Mouse (Mus musculus): ENCODE measurements around the gene Specc1. TPM values are rescaled to one million over a fixed set of nuclear protein-coding genes. Genes with fewer than 3 reads are reported as not detected.

Gene Specc1
- total RNA-seq, 1 experiment: 19.9 TPM

DNA sequence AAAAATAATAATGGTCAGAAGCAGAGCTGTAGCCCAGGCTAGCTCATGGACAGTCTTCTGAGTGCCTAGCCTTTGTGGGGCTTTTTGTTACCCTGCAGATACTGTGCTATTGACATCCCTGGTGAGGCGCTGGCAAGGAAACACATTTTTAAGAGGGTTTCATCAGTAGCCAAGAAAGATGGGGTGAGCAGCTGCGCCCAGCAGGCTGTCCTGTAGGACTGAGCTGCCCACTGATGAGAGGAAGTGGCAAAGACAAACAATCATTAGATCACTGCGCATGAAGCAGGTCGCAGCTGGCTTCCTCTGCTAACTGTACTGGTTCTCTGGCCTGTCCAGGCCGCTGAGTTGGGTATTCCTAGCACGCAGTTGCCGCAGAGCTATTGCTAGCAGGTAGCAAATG lies 307.0 kb downstream of the Specc1 start:
- Histone ChIP-seq H3K9ac (ENCODE audit: insufficient read depth, low read depth, low read length, poor library complexity, severe bottlenecking) (no peak overlapping the region), H3K27ac (ENCODE audit: insufficient read depth, low read depth, low read length, poor library complexity, severe bottlenecking) (no peak overlapping the region), H3K9me3 (ENCODE audit: control insufficient read depth, insufficient read depth, low read depth, low read length) (no peaks in the 10 kb centered on the region), H3K36me3 (ENCODE audit: control insufficient read depth, insufficient read depth, low read length, poor library complexity, severe bottlenecking) (peaks cover 8% of the 10 kb centered on the region; the same call in 1 of the 2 replicates), H3K4me1 (ENCODE audit: control insufficient read depth in 2 of 2, insufficient read depth in 2 of 2, low read length in 2 of 2, poor library complexity in 1 of 2) (peaks cover 0 to 2% of the 10 kb centered on the region in 2 experiments; a peak in 1 of 4 replicates), H3K4me3 (ENCODE audit: insufficient read depth in 1 of 2, low read depth in 1 of 2, low read length in 2 of 2, poor library complexity in 1 of 2, severe bottlenecking in 1 of 2) (no peak overlapping the region)
- no peak for TF ChIP-seq MAFK (IDR thresholded peaks at IDR 0.05; ENCODE audit: insufficient read depth, low read depth, low read length)
- no peak for TF ChIP-seq HCFC1 (IDR thresholded peaks at IDR 0.05; ENCODE audit: borderline replicate concordance, insufficient read depth, low read length)
- no peak for TF ChIP-seq CHD2 (IDR thresholded peaks at IDR 0.05; ENCODE audit: low read depth, low read length)
- no peak for TF ChIP-seq ZC3H11A (IDR thresholded peaks at IDR 0.05; ENCODE audit: borderline replicate concordance, low read depth, low read length)
- no peak for TF ChIP-seq ZNF384 (IDR thresholded peaks at IDR 0.05; ENCODE audit: low read depth, low read length)
- in situ Hi-C loops (cut with MboI; ENCODE audit: low sequenced_read_pairs in 2 of 2, unreplicated experiment in 2 of 2): no loop called here
- no peak for DNase-seq (ENCODE audit: low read depth, low spot score)

DNA sequence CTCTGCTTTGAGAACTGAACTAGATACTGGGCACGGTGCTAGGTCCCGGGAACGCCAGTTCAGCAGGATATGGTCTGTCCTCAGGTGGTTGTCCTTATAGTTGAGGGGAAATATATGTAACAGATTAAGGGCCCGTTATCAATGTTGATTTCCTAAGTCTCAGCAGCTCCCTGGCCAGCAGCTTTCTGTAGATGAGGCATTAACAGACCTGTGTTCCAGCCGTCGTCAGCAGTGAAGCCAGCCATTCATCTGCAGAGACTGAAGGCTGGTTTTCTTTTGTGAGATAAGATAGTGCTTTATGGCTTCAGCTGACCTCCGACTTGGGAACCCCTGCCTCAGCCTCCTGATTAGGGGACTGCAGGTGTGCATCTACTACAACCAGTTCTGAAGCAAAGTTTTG lies 307.5 kb downstream of the Specc1 start:
- Histone ChIP-seq H3K27ac (ENCODE audit: insufficient read depth, low read depth, low read length, poor library complexity, severe bottlenecking) (no peak overlapping the region), H3K9me3 (ENCODE audit: control insufficient read depth, insufficient read depth, low read depth, low read length) (no peaks in the 10 kb centered on the region), H3K4me1 (ENCODE audit: control insufficient read depth in 2 of 2, insufficient read depth in 2 of 2, low read length in 2 of 2, poor library complexity in 1 of 2) (peaks cover 0 to 2% of the 10 kb centered on the region in 2 experiments; a peak in 1 of 4 replicates), H3K4me3 (ENCODE audit: insufficient read depth in 1 of 2, low read depth in 1 of 2, low read length in 2 of 2, poor library complexity in 1 of 2, severe bottlenecking in 1 of 2) (no peak overlapping the region), H3K36me3 (ENCODE audit: control insufficient read depth, insufficient read depth, low read length, poor library complexity, severe bottlenecking) (peaks cover 8% of the 10 kb centered on the region; the same call in 1 of the 2 replicates), H3K9ac (ENCODE audit: insufficient read depth, low read depth, low read length, poor library complexity, severe bottlenecking) (no peak overlapping the region)
- no peak for DNase-seq (ENCODE audit: low read depth, low spot score)
- TF ChIP-seq MAFK (IDR thresholded peaks at IDR 0.05; ENCODE audit: insufficient read depth, low read depth, low read length) (no peak), HCFC1 (IDR thresholded peaks at IDR 0.05; ENCODE audit: borderline replicate concordance, insufficient read depth, low read length) (no peak), ZC3H11A (IDR thresholded peaks at IDR 0.05; ENCODE audit: borderline replicate concordance, low read depth, low read length) (no peak), CHD2 (IDR thresholded peaks at IDR 0.05; ENCODE audit: low read depth, low read length) (no peak), ZNF384 (IDR thresholded peaks at IDR 0.05; ENCODE audit: low read depth, low read length) (no peak)
- in situ Hi-C loops (cut with MboI; ENCODE audit: low sequenced_read_pairs in 2 of 2, unreplicated experiment in 2 of 2): no loop called here

DNA sequence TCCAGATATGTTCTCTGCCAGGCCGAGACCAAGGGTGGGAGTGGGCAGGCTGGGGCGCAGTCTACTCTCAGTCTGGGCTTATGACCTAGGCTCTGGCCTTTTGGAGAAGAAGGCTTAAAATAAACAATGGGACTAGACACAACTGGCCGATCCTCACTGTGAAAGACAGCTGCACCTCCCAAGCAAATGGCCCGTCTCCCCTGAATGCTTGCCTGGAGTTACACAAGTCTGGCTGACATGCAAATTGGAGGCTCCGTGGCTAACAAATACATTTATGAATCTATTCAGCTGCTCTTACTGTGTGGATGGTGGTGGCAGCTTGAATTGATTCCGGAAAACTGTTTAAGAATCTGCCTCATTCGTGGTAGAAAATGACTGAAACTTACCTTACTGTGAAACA lies 309.1 kb downstream of the Specc1 start:
- Histone ChIP-seq H3K4me1 (ENCODE audit: control insufficient read depth in 2 of 2, insufficient read depth in 2 of 2, low read length in 2 of 2, poor library complexity in 1 of 2) (no peaks in the 10 kb centered on the region; a peak in 1 of 4 replicates), H3K36me3 (ENCODE audit: control insufficient read depth, insufficient read depth, low read length, poor library complexity, severe bottlenecking) (peaks cover 8% of the 10 kb centered on the region; the same call in 1 of the 2 replicates), H3K27ac (ENCODE audit: insufficient read depth, low read depth, low read length, poor library complexity, severe bottlenecking) (no peak overlapping the region), H3K4me3 (ENCODE audit: insufficient read depth in 1 of 2, low read depth in 1 of 2, low read length in 2 of 2, poor library complexity in 1 of 2, severe bottlenecking in 1 of 2) (no peak overlapping the region), H3K9me3 (ENCODE audit: control insufficient read depth, insufficient read depth, low read depth, low read length) (no peaks in the 10 kb centered on the region), H3K9ac (ENCODE audit: insufficient read depth, low read depth, low read length, poor library complexity, severe bottlenecking) (no peak overlapping the region)
- no peak for DNase-seq (ENCODE audit: low read depth, low spot score)
- in situ Hi-C loops (cut with MboI; ENCODE audit: low sequenced_read_pairs in 2 of 2, unreplicated experiment in 2 of 2): no loop called here
- no peak for TF ChIP-seq HCFC1 (IDR thresholded peaks at IDR 0.05; ENCODE audit: borderline replicate concordance, insufficient read depth, low read length)
- TF ChIP-seq CHD2 (IDR thresholded peaks at IDR 0.05; ENCODE audit: low read depth, low read length): no peak
- no peak for TF ChIP-seq ZNF384 (IDR thresholded peaks at IDR 0.05; ENCODE audit: low read depth, low read length)
- no peak for TF ChIP-seq MAFK (IDR thresholded peaks at IDR 0.05; ENCODE audit: insufficient read depth, low read depth, low read length)
- TF ChIP-seq ZC3H11A (IDR thresholded peaks at IDR 0.05; ENCODE audit: borderline replicate concordance, low read depth, low read length): no peak

DNA sequence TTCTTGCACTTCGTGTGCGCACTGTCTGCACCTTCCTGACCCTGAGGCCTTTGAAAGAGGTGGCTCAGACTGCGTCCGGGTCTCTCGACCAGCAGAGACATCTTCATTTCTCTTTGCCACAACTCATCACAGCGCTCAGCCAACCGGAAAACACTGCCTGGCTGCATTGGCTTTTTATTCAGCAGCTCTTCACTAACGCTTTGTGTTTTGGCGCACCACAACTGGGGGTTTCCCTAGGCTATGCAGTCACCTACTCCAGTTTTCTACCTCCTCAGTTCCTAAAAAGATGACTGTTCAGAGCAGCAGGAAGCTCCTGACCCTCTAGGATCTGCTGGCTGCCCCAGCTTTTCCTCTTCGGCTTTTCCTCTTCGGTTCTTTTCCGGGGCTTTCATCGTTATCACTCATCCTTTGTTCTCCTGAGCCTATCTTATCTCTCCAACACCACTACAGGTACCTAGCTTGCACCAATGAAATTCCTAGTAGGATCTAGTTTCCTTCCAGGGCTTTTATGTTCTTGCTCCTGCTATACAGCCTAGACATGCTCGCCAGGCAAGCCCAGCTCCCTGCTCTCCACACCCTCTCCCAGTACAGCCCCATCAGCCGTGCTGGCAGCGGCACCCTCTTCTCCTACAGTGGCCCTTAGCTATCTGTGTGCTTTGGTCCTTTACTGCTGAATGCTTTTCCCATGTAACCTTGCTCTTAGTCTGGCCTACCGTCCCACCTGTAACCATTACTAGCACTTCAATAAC lies 310.1 kb downstream of the Specc1 start:
- Histone ChIP-seq H3K9ac (ENCODE audit: insufficient read depth, low read depth, low read length, poor library complexity, severe bottlenecking) (no peak overlapping the region), H3K4me3 (ENCODE audit: insufficient read depth in 1 of 2, low read depth in 1 of 2, low read length in 2 of 2, poor library complexity in 1 of 2, severe bottlenecking in 1 of 2) (no peak overlapping the region), H3K36me3 (ENCODE audit: control insufficient read depth, insufficient read depth, low read length, poor library complexity, severe bottlenecking) (peaks cover 8% of the 10 kb centered on the region; the same call in 1 of the 2 replicates), H3K4me1 (ENCODE audit: control insufficient read depth in 2 of 2, insufficient read depth in 2 of 2, low read length in 2 of 2, poor library complexity in 1 of 2) (no peaks in the 10 kb centered on the region), H3K27ac (ENCODE audit: insufficient read depth, low read depth, low read length, poor library complexity, severe bottlenecking) (no peak overlapping the region), H3K9me3 (ENCODE audit: control insufficient read depth, insufficient read depth, low read depth, low read length) (no peaks in the 10 kb centered on the region)
- in situ Hi-C loops (cut with MboI; ENCODE audit: low sequenced_read_pairs in 2 of 2, unreplicated experiment in 2 of 2): no loop called here
- DNase-seq (ENCODE audit: low read depth, low spot score): no peak
- TF ChIP-seq HCFC1 (IDR thresholded peaks at IDR 0.05; ENCODE audit: borderline replicate concordance, insufficient read depth, low read length) (no peak), ZC3H11A (IDR thresholded peaks at IDR 0.05; ENCODE audit: borderline replicate concordance, low read depth, low read length) (no peak), ZNF384 (IDR thresholded peaks at IDR 0.05; ENCODE audit: low read depth, low read length) (no peak), MAFK (IDR thresholded peaks at IDR 0.05; ENCODE audit: insufficient read depth, low read depth, low read length) (no peak), CHD2 (IDR thresholded peaks at IDR 0.05; ENCODE audit: low read depth, low read length) (no peak)
